Mouse (Mus musculus) left cerebral cortex, postnatal 36 days (tissue): Measurements from ENCODE around the gene Mef2a. TPM values are rescaled to one million over a fixed set of nuclear protein-coding genes. Genes with fewer than 3 reads are reported as not detected.

ENCODE experiments used
- DNase-seq, 2 experiments: peaks; one replicate each; pipeline ENCODE4 v3.0.0; 2021 to 2022; ENCODE audit warnings: low spot score in 2 of 2, mixed read lengths in 1 of 2
- intact Hi-C: fragments of 180-260 bp; cut with DNase I; formaldehyde crosslinking; loops from one replicate; pipeline ENCODE4 v1.15.1; 2025
- total RNA-seq, 2 experiments: library from RNA; stranded (reverse); gene quantifications; 2 replicates each; pipeline ENCODE4 v1.2.3; 2021

The Mef2a gene
- total RNA-seq, 2 experiments from 2014 or later, result 101 to 114 TPM

GRCm38 (mm10) chr7:67222220-67222862 lies 150.3 kb downstream of the Mef2a start, which contains the start of gene Lysmd4:
Gene Lysmd4, plus strand, starts transcription at chr7:67222544.
- DNase-seq, result peak; percentile 95
- intact Hi-C loops, result no loop called here

- intact Hi-C loops, result loop anchor here (5.0 kb wide), 1 partner anchor 415 kb away; no protein-coding TSS in a partner anchor
- no peak for DNase-seq
Measured at GRCm38 (mm10) chr7:67217025-67217424, 155.6 kb downstream of the Mef2a start.

DNA sequence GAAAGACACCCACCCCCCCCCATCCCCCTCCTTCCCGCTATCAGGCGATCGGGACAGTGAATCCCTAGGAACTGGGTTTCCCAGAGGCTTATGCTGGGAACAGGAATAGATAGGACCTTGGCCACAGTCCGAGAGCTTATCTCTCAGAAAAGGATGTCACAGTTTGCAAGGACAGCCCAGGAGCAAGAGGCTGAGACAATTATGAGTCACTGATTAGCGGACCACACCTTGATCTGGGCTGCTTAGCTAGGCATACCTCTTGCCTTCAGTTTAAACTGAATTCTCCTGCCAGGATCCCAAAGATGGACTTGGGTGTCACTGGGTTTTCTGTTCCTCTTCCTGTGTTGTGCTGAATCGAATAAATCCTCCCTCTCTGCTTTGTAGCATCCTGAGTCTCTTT lies 156.3 kb downstream of the Mef2a start:
- no peak for DNase-seq
- intact Hi-C loops, result loop anchor here (5.0 kb wide), 1 partner anchor 416 kb away; no protein-coding TSS in a partner anchor

- intact Hi-C loops, result loop anchor here (5.0 kb wide), 1 partner anchor 366 kb away; no protein-coding TSS in a partner anchor
- DNase-seq, result no peak
Measured at GRCm38 (mm10) chr7:67213589-67213988, 159.1 kb downstream of the Mef2a start.

DNA sequence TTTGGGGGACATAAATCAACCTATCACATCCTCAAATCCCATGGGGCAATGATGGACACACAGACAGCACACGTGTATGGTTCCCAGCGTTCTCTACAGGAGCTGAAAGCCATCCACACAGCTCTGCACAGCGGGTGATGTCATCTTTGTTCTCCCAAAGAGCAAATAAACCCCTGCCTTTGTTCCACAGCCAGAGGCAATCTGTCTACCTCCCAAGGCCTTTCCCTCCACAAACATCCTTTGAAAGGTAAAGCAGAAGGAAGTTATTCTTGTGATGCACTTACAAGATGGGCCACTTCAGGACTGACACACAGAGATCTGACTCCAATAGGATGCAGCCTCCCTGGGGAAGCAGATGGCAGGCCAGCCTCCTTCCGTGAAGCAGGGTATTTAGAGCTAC lies 160.7 kb downstream of the Mef2a start:
- DNase-seq, result no peak
- intact Hi-C loops, result loop anchor here (5.0 kb wide), 1 partner anchor 365 kb away; no protein-coding TSS in a partner anchor

DNA sequence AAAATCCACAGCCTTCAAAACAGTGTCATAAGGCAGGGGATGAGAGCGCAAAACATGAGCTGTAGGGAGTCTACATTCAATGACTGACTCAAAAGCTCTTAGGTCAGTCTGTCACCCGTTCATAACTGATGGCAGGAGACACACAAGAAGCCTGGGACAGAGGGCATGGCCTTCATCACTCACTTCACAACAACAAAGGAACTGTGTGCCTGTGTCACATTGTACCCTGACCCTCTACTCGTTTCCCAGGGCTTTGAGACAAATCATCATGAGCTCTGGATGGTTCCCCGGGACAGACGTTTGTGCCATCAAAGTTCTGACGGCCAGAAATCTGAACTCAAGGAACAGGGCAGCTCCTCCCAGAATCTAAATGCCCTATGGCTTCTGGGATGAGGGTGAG lies 161.3 kb downstream of the Mef2a start:
- intact Hi-C loops, result loop anchor here (5.0 kb wide), 1 partner anchor 364 kb away; no protein-coding TSS in a partner anchor

DNA sequence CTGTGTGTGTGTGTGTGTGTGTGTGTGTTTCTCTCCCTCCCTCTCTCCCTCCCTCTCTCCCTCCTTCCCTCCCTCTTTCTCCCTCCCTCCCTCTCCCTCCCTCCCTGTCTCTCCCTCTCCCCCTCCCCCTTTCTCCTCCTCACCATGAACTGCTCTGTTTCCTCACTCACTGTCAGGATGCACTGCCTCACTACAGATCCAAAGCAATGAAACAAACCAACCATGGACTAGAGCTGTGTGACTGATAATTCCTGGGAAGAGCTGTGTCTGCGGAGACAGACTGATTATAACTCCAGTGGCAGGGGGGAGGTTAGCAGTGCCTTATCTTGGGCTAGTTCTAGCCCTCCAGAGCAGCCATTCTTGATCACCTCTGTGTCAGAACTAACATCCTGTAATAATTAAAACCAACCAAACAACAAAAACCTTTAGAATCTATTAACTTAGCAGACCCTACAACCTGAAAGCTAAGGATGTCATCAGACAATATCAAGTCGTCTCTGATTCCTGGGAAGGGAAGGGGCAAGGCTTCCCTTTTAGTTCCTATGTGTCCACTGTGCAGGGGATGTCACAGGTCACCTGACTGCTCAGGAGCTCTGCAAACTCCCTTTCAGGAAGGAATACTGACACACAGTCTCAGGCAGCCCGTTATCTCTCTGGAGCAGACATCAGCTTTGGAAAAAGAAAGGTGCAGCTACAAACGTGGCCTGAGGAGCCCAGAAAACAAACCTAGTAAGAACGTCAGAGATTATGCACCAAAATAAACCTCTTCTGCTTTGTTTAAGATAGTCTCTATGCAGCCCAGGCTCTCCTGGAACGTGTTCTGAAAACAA lies 162.4 kb downstream of the Mef2a start:
- intact Hi-C loops, result loop anchor here (5.0 kb wide), 1 partner anchor 363 kb away; no protein-coding TSS in a partner anchor
- DNase-seq, result no peak

More for the DNA sequence above, 161.3 kb downstream of the Mef2a start:
- no peak for DNase-seq

GRCm38 (mm10) chr7:67208317-67208716 lies 164.3 kb downstream of the Mef2a start:
- DNase-seq, result no peak
- intact Hi-C loops, result no loop called here

DNA sequence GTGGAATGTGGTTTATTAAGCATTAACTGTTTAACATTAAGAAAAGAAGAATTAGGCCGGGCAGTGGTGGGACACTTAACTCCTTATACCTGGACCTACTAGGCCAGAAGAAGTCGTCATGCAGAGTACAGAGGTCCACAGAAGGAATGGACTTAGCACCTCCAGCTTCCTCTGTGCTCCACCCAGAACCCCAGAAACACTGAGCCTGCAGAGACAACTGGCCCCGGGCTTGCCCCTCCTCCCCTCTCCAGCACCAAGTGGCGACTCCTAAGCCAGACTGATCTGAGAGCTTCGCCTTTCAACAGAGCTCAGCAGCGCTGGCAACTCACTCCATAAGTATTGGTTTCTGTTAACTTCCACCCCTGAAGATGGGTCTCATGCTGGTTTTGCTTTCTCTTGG lies 165.0 kb downstream of the Mef2a start:
- intact Hi-C loops, result no loop called here
- no peak for DNase-seq

DNA sequence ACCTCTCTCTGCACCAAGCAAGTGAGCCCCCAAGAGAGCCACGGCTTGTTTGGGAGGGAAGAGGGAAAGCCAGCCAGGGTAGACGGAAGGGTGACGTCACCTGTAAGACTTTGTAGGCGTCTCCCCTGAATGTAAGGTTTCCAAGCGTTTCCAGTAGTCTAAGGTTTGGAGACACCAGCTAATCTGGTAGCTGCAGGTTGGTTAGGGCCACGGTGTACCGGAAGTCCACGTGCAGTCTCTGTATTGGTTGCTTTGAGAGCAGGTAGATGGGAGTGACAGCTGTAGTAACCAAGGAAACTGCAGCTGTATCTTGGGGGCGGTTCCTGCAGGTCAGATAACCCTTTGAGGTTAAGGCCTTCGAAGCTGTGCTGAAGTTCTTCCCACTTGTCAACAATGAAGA lies 166.2 kb downstream of the Mef2a start:
- no peak for DNase-seq
- intact Hi-C loops, result no loop called here

GRCm38 (mm10) chr7:67205734-67206425 lies 166.8 kb downstream of the Mef2a start:
- intact Hi-C loops, result no loop called here
- no peak for DNase-seq

- intact Hi-C loops, result no loop called here
- DNase-seq, result no peak
Measured at GRCm38 (mm10) chr7:67203625-67204024, 169.0 kb downstream of the Mef2a start.

GRCm38 (mm10) chr7:67199412-67199811 lies 173.2 kb downstream of the Mef2a start:
- intact Hi-C loops, result loop anchor here (5.0 kb wide), 2 partner anchors 377 to 487 kb away; no protein-coding TSS in a partner anchor
- DNase-seq, result peak; percentile 35 to 45

DNA sequence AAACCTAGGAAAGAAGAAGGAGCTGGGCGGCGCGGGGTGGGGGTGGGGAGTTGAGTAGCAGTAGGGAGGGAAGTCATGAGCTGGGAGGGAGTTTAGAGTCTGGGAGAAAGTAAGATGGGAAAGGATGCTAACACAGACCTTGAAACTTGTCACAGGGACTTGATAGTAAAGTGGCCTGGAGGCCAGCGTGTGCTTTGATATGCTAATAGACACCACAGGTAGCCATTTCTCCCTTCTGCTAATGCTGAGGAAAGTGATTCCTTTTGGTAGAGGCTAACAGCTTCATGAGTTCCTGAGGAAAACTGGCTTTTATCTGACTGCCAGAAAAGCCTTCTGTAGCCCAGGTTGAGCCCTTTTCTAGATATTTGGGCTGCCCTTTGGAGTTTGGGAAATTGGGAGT lies 188.9 kb downstream of the Mef2a start:
- intact Hi-C loops, result no loop called here

More for the DNA sequence above, 188.9 kb downstream of the Mef2a start:
- DNase-seq, result no peak

Other genes with a start within 250 kb of the Mef2a start
- gene Lysmd4, start 150.3 kb downstream of the Mef2a start, total RNA-seq, result 10 to 100 TPM; 35.7 to 36.5 TPM